Mouse (Mus musculus) brain, embryonic 14.5 days (tissue): ENCODE data around the gene Mindy3.

ENCODE experiments used
- CTCF ChIP-seq: fragments of 200-500 bp; IDR thresholded peaks from 2 replicates; pipeline ENCODE4 v1.5.1; 2012; ENCODE audit warnings: inconsistent platforms, mild to moderate bottlenecking, moderate library complexity, borderline replicate concordance; ENCODE audit not compliant: insufficient read depth, insufficient read length; ENCODE audit errors: extremely low read depth
- POLR2A ChIP-seq: fragments of 200-500 bp; IDR thresholded peaks from 2 replicates; pipeline ENCODE4 v1.6.1; 2012; ENCODE audit warnings: mild to moderate bottlenecking, inconsistent platforms, borderline replicate concordance; ENCODE audit not compliant: poor library complexity, insufficient read depth, insufficient read length, severe bottlenecking; ENCODE audit errors: extremely low read depth

DNA sequence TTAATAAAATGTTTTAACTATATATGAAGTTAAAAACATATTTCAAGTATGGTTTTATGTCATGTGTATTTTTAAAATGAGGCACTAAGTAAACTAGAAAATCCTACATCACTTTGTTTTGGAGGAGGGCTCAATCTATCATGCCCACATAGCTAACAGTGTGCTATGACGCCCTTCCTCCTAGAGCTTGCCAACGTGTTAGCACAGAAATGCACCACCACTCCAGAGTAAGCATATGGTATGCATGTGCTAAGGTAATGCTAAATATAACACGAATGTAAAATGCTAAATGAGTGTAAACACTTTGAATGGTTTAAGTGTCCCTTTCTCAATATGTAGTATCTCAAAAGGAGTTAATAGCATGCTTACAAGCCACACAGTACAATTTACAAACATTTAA, 16.8 kb downstream of the Mindy3 start:
- no peak for TF ChIP-seq CTCF
- TF ChIP-seq POLR2A: no peak
